Mouse (Mus musculus) ES-Bruce4 (cell line): ENCODE results near the gene Muc3.

Experiments used
- CTCF ChIP-seq: IDR thresholded peaks from one replicate; pipeline ENCODE4 v1.8.1; 2011; ENCODE audit warnings: low read depth, low read length
- EP300 ChIP-seq: IDR thresholded peaks from 2 replicates; pipeline ENCODE4 v1.6.1; 2011; ENCODE audit warnings: low read depth, low read length; ENCODE audit not compliant: insufficient read depth
- POLR2A ChIP-seq: IDR thresholded peaks from one replicate; pipeline ENCODE4 v1.8.1; 2011; ENCODE audit warnings: low read length; ENCODE audit not compliant: insufficient read depth

GRCm38 (mm10) chr5:137102078-137102477 lies 47.0 kb downstream of the Muc3 start:
- TF ChIP-seq CTCF (no peak), POLR2A (no peak), EP300 (no peak)
